Mouse (Mus musculus) MEL (cell line): ENCODE data around the gene Cyp2e1. TPM values are rescaled to one million over a fixed set of nuclear protein-coding genes. Genes with fewer than 3 reads are reported as not detected.

ENCODE experiments used
- DNase-seq: peaks from one replicate; pipeline ENCODE4 v3.0.0; 2011; ENCODE audit warnings: low read depth, low spot score
- H3K27ac ChIP-seq: 2 replicates; pipeline ENCODE4 v1.5.1; 2012; ENCODE audit warnings: low read depth, mild to moderate bottlenecking, control low read depth, low read length, moderate library complexity; ENCODE audit not compliant: control insufficient read depth
- H3K27me3 ChIP-seq, 2 experiments: fragments of 150-350 bp in 1 of 2; sonication (generic) in 1 of 2; 2 replicates each; pipeline ENCODE4 v1.6.1; 2012; ENCODE audit warnings: low read length in 2 of 2, mild to moderate bottlenecking in 2 of 2, improper control_type of control experiment in 1 of 2, moderate library complexity in 1 of 2; ENCODE audit not compliant: insufficient read depth in 2 of 2, control insufficient read depth in 1 of 2
- H3K36me3 ChIP-seq, 2 experiments: 2 replicates each; pipeline ENCODE4 v1.6.1; 2012 to 2014; ENCODE audit warnings: low read length in 2 of 2, improper control_type of control experiment in 1 of 2, inconsistent platforms in 1 of 2, mild to moderate bottlenecking in 1 of 2; ENCODE audit not compliant: insufficient read depth in 2 of 2, control insufficient read depth in 1 of 2
- H3K4me1 ChIP-seq, 2 experiments: fragments of 150-350 bp in 1 of 2; sonication (generic) in 1 of 2; 2 replicates each; pipeline ENCODE4 v1.6.1; 2012; ENCODE audit warnings: low read length in 2 of 2, improper control_type of control experiment in 1 of 2, mild to moderate bottlenecking in 1 of 2; ENCODE audit not compliant: insufficient read depth in 2 of 2, control insufficient read depth in 1 of 2
- H3K4me3 ChIP-seq, 2 experiments: fragments of 150-350 bp in 1 of 2; sonication (generic) in 1 of 2; 2 replicates each; pipeline ENCODE4 v1.5.1; 2012; ENCODE audit warnings: low read depth in 2 of 2, low read length in 2 of 2, mild to moderate bottlenecking in 2 of 2, moderate library complexity in 2 of 2, control low read depth in 1 of 2, improper control_type of control experiment in 1 of 2; ENCODE audit not compliant: control insufficient read depth in 1 of 2, insufficient read depth in 1 of 2
- H3K79me2 ChIP-seq: 2 replicates; pipeline ENCODE4 v1.6.1; 2012; ENCODE audit warnings: mild to moderate bottlenecking, low read length, moderate library complexity; ENCODE audit not compliant: control insufficient read depth, poor library complexity, insufficient read depth
- H3K9ac ChIP-seq: 2 replicates; pipeline ENCODE4 v1.6.1; 2012; ENCODE audit warnings: low read depth, mild to moderate bottlenecking, control low read depth, low read length, moderate library complexity; ENCODE audit not compliant: control insufficient read depth, poor library complexity, severe bottlenecking
- H3K9me3 ChIP-seq: fragments of 150-350 bp; sonication (generic); replicated peaks from 2 replicates; pipeline ENCODE4 v1.6.1; 2012; ENCODE audit warnings: mild to moderate bottlenecking, low read length, improper control_type of control experiment, moderate library complexity; ENCODE audit not compliant: insufficient read depth
- CHD2 ChIP-seq: IDR thresholded peaks from 2 replicates; pipeline ENCODE4 v1.6.1; 2011; ENCODE audit warnings: low read length, improper control_type of control experiment
- CTCF ChIP-seq, 3 experiments: IDR thresholded peaks in 2 of 3; conservative IDR thresholded peaks in 1 of 3; 2 replicates each; pipeline ENCODE4 v1.5.1; 2011 to 2012; ENCODE audit warnings: low read length in 3 of 3, low read depth in 2 of 3, mild to moderate bottlenecking in 2 of 3, improper control_type of control experiment in 1 of 3, inconsistent platforms in 1 of 3, mixed read lengths in 1 of 3, moderate library complexity in 1 of 3; ENCODE audit not compliant: control insufficient read depth in 1 of 3, insufficient read depth in 1 of 3, poor library complexity in 1 of 3, severe bottlenecking in 1 of 3
- E2F4 ChIP-seq: IDR thresholded peaks from 2 replicates; pipeline ENCODE4 v1.6.1; 2011; ENCODE audit warnings: low read depth, low read length, improper control_type of control experiment, borderline replicate concordance
- EP300 ChIP-seq, 2 experiments: IDR thresholded peaks; 2 replicates each; pipeline ENCODE4 v1.6.1; 2011; ENCODE audit warnings: improper control_type of control experiment in 2 of 2, low read length in 2 of 2, low read depth in 1 of 2, mild to moderate bottlenecking in 1 of 2
- ETS1 ChIP-seq: IDR thresholded peaks from 2 replicates; pipeline ENCODE4 v1.6.1; 2012; ENCODE audit warnings: low read depth, mild to moderate bottlenecking, inconsistent platforms, low read length, improper control_type of control experiment, moderate library complexity
- GABPA ChIP-seq: IDR thresholded peaks from 2 replicates; pipeline ENCODE4 v1.6.1; 2012; ENCODE audit warnings: low read depth, mild to moderate bottlenecking, inconsistent platforms, low read length, improper control_type of control experiment, moderate library complexity
- GATA1 ChIP-seq: IDR thresholded peaks from 2 replicates; pipeline ENCODE4 v1.6.1; 2011; ENCODE audit warnings: low read depth, low read length, improper control_type of control experiment
- HCFC1 ChIP-seq: IDR thresholded peaks from 2 replicates; pipeline ENCODE4 v1.6.1; 2012; ENCODE audit warnings: low read depth, mild to moderate bottlenecking, inconsistent platforms, low read length, improper control_type of control experiment, moderate library complexity
- KAT2A ChIP-seq: conservative IDR thresholded peaks from 2 replicates; pipeline ENCODE4 v1.6.1; 2012; ENCODE audit warnings: low read depth, low read length, improper control_type of control experiment, inconsistent platforms
- MAZ ChIP-seq: IDR thresholded peaks from 2 replicates; pipeline ENCODE4 v1.6.1; 2012; ENCODE audit warnings: low read depth, mild to moderate bottlenecking, inconsistent platforms, low read length, improper control_type of control experiment
- MXI1 ChIP-seq: IDR thresholded peaks from 2 replicates; pipeline ENCODE4 v1.6.1; 2011; ENCODE audit warnings: mild to moderate bottlenecking, low read depth, low read length, improper control_type of control experiment
- MYB ChIP-seq: IDR thresholded peaks from 2 replicates; pipeline ENCODE4 v1.6.1; 2011; ENCODE audit warnings: mild to moderate bottlenecking, low read depth, low read length, improper control_type of control experiment
- NRF1 ChIP-seq: IDR thresholded peaks from 2 replicates; pipeline ENCODE4 v1.6.1; 2014; ENCODE audit warnings: low read depth, mild to moderate bottlenecking, inconsistent platforms, low read length, improper control_type of control experiment, moderate library complexity; ENCODE audit not compliant: poor library complexity, insufficient read depth, severe bottlenecking
- POLR2A ChIP-seq, 2 experiments: IDR thresholded peaks; 2 replicates each; pipeline ENCODE4 v1.6.1; 2011 to 2012; ENCODE audit warnings: low read length in 2 of 2, mild to moderate bottlenecking in 2 of 2, control low read depth in 1 of 2, improper control_type of control experiment in 1 of 2, low read depth in 1 of 2, moderate library complexity in 1 of 2; ENCODE audit not compliant: control insufficient read depth in 1 of 2, insufficient read depth in 1 of 2, poor library complexity in 1 of 2
- POLR2AphosphoS5 ChIP-seq: IDR thresholded peaks from 2 replicates; pipeline ENCODE4 v1.6.1; 2012; ENCODE audit warnings: low read depth, borderline replicate concordance, mild to moderate bottlenecking, inconsistent platforms, low read length, moderate library complexity, mixed read lengths
- RAD21 ChIP-seq: IDR thresholded peaks from 2 replicates; pipeline ENCODE4 v1.6.1; 2011; ENCODE audit warnings: mild to moderate bottlenecking, low read depth, low read length, improper control_type of control experiment
- RCOR1 ChIP-seq: IDR thresholded peaks from 2 replicates; pipeline ENCODE4 v1.6.1; 2012; ENCODE audit warnings: low read depth, mild to moderate bottlenecking, inconsistent platforms, low read length, improper control_type of control experiment
- TAL1 ChIP-seq: IDR thresholded peaks from 2 replicates; pipeline ENCODE4 v1.6.1; 2012; ENCODE audit warnings: mild to moderate bottlenecking, inconsistent platforms, low read length, moderate library complexity, mixed read lengths
- TBP ChIP-seq: IDR thresholded peaks from 2 replicates; pipeline ENCODE4 v1.8.0; 2011; ENCODE audit warnings: low read depth, low read length, improper control_type of control experiment
- TCF12 ChIP-seq: IDR thresholded peaks from 2 replicates; pipeline ENCODE4 v1.6.1; 2014; ENCODE audit warnings: low read depth, mild to moderate bottlenecking, inconsistent platforms, low read length, improper control_type of control experiment, moderate library complexity
- UBTF ChIP-seq: IDR thresholded peaks from 2 replicates; pipeline ENCODE4 v1.6.1; 2012; ENCODE audit warnings: low read depth, mild to moderate bottlenecking, inconsistent platforms, low read length, improper control_type of control experiment, moderate library complexity, borderline replicate concordance; ENCODE audit not compliant: insufficient read depth
- USF1 ChIP-seq: IDR thresholded peaks from 2 replicates; pipeline ENCODE4 v1.6.1; 2014; ENCODE audit warnings: low read depth, mild to moderate bottlenecking, inconsistent platforms, low read length, improper control_type of control experiment, moderate library complexity
- USF2 ChIP-seq, 2 experiments: IDR thresholded peaks; 2 replicates each; pipeline ENCODE4 v1.6.1; 2011 to 2012; ENCODE audit warnings: improper control_type of control experiment in 2 of 2, low read length in 2 of 2, borderline replicate concordance in 1 of 2, inconsistent platforms in 1 of 2, low read depth in 1 of 2, mild to moderate bottlenecking in 1 of 2; ENCODE audit not compliant: insufficient read depth in 1 of 2
- ZKSCAN1 ChIP-seq: IDR thresholded peaks from 2 replicates; pipeline ENCODE4 v1.6.1; 2012; ENCODE audit warnings: low read depth, mild to moderate bottlenecking, inconsistent platforms, low read length, improper control_type of control experiment, moderate library complexity
- ZMIZ1 ChIP-seq: IDR thresholded peaks from 2 replicates; pipeline ENCODE4 v1.6.1; 2012; ENCODE audit warnings: low read depth, mild to moderate bottlenecking, inconsistent platforms, low read length, improper control_type of control experiment, moderate library complexity
- ZNF384 ChIP-seq: IDR thresholded peaks from 2 replicates; pipeline ENCODE4 v1.6.1; 2012; ENCODE audit warnings: low read depth, mild to moderate bottlenecking, inconsistent platforms, low read length, improper control_type of control experiment
- polyA plus RNA-seq, 2 experiments: library from polyadenylated mRNA; stranded (reverse) in 1 of 2; unstranded in 1 of 2; fragments of >175 nt in 1 of 2; fragments of >200 nt in 1 of 2; gene quantifications; 2 replicates each; pipeline versions ENCODE4 v1.2.1 to v1.2.4; 2012; ENCODE audit warnings: low replicate concordance in 2 of 2, low read depth in 1 of 2; ENCODE audit not compliant: insufficient read length in 2 of 2, insufficient read depth in 1 of 2, missing spikeins in 1 of 2
- total RNA-seq: library from RNA; depleted of rRNA; stranded (reverse); fragments of 300-350 nt; gene quantifications from 2 replicates; pipeline ENCODE4 v1.2.3, GENCODE M21; 2012

Gene Cyp2e1
- total and polyA plus RNA-seq, 3 experiments = not detected

- H3K36me3 ChIP-seq = no peaks in the 10 kb centered on the region
- H3K9ac ChIP-seq = no peak overlapping the region
- no peaks in the 10 kb centered on the region for H3K4me1 ChIP-seq
- no peaks in the 10 kb centered on the region for H3K79me2 ChIP-seq
- H3K27me3 ChIP-seq = no peaks in the 10 kb centered on the region
- DNase-seq = no peak
- H3K27ac ChIP-seq = no peak overlapping the region
- H3K4me3 ChIP-seq = no peak overlapping the region
- no peaks in the 10 kb centered on the region for H3K9me3 ChIP-seq
- TF ChIP-seq POLR2AphosphoS5 = no peak
- TF ChIP-seq TAL1 = no peak
- no peak for TF ChIP-seq POLR2A (IDR thresholded peaks at IDR 0.05; ENCODE audit: control insufficient read depth in 1 of 2, insufficient read depth in 1 of 2, low read depth in 1 of 2, low read length in 2 of 2, poor library complexity in 1 of 2)
- TF ChIP-seq TBP = no peak
- no peak for TF ChIP-seq ZMIZ1
- no peak for TF ChIP-seq CHD2
- no peak for TF ChIP-seq MAZ
- TF ChIP-seq USF1 = no peak
- no peak for TF ChIP-seq EP300 (IDR thresholded peaks at IDR 0.05; ENCODE audit: low read depth in 1 of 2, low read length in 2 of 2)
- TF ChIP-seq KAT2A = no peak
- TF ChIP-seq NRF1 = no peak
- TF ChIP-seq CTCF (IDR thresholded peaks at IDR 0.05 in 2 of 3, conservative IDR thresholded peaks at IDR 0.05 in 1 of 3; ENCODE audit: control insufficient read depth in 1 of 3, insufficient read depth in 1 of 3, low read depth in 2 of 3, low read length in 3 of 3, poor library complexity in 1 of 3, severe bottlenecking in 1 of 3) = no peak
- TF ChIP-seq UBTF = no peak
- no peak for TF ChIP-seq MXI1
- no peak for TF ChIP-seq USF2 (IDR thresholded peaks at IDR 0.05; ENCODE audit: borderline replicate concordance in 1 of 2, insufficient read depth in 1 of 2, low read depth in 1 of 2, low read length in 2 of 2)
- TF ChIP-seq GABPA = no peak
These were observed 42.4 kb upstream of the Cyp2e1 start for GRCm38 (mm10) chr7:140721095-140721494.

GRCm38 (mm10) chr7:140725558-140725957 is 38.0 kb upstream of the Cyp2e1 start:
- Histone ChIP-seq H3K36me3 (no peaks in the 10 kb centered on the region), H3K4me1 (no peaks in the 10 kb centered on the region), H3K27me3 (no peaks in the 10 kb centered on the region), H3K9me3 (no peaks in the 10 kb centered on the region), H3K79me2 (no peaks in the 10 kb centered on the region), H3K4me3 (no peak overlapping the region), H3K9ac (no peak overlapping the region), H3K27ac (no peak overlapping the region)
- no peak for TF ChIP-seq RAD21
- TF ChIP-seq ZMIZ1 = no peak
- no peak for TF ChIP-seq E2F4
- no peak for TF ChIP-seq HCFC1
- no peak for TF ChIP-seq ETS1
- no peak for TF ChIP-seq GATA1
- TF ChIP-seq TBP = no peak
- no peak for TF ChIP-seq ZNF384
- no peak for TF ChIP-seq RCOR1
- no peak for TF ChIP-seq TCF12
- no peak for TF ChIP-seq MYB
- TF ChIP-seq USF2 (IDR thresholded peaks at IDR 0.05; ENCODE audit: borderline replicate concordance in 1 of 2, insufficient read depth in 1 of 2, low read depth in 1 of 2, low read length in 2 of 2) = no peak
- no peak for TF ChIP-seq ZKSCAN1
- no peak for TF ChIP-seq MXI1
- no peak for DNase-seq
